In genomic region chr13:60518010-60518409, GRCm38 (mm10) we compare ENCODE assay signal across 18 mouse cellular contexts.
"Had no signal": no experiment of that assay in that cellular context is flagged by ENCODE, and none has a peak within 500 bp of the region (broad histone marks: within the 10 kb centered on the region; RNA-seq: fewer than 3 reads in every experiment).

No protein-coding gene starts in this region.

- H3K27ac ChIP-seq: midbrain, embryonic 10.5 days; midbrain, embryonic 12.5 days; neural tube, embryonic 13.5 days; neural tube, embryonic 15.5 days had no signal

- DNase-seq: lung, embryonic 14.5 days; lung, postnatal 10 days; lung, postnatal 4 days; midbrain, embryonic 14.5 days; retina, postnatal 1 day; right cerebral cortex, adult 18-20 months; right cerebral cortex, postnatal 25 days; right cerebral cortex, postnatal 4 days; spleen, adult 18-20 months; thymus, adult 18-20 months; thymus, postnatal 14 days; thymus, postnatal 36 days had no signal

- H3K9ac ChIP-seq: lung, embryonic 14.5 days; midbrain, embryonic 12.5 days; neural tube, embryonic 13.5 days; neural tube, embryonic 15.5 days had no signal

- H3K4me3 ChIP-seq: midbrain, embryonic 10.5 days; midbrain, embryonic 12.5 days; myocyte; neural tube, embryonic 13.5 days; neural tube, embryonic 15.5 days had no signal

- H3K9me3 ChIP-seq: midbrain, embryonic 10.5 days; midbrain, embryonic 12.5 days; neural tube, embryonic 13.5 days; neural tube, embryonic 15.5 days had no signal

- H3K4me2 ChIP-seq: lung, embryonic 14.5 days; midbrain, embryonic 12.5 days; neural tube, embryonic 13.5 days; neural tube, embryonic 15.5 days had no signal

- ATAC-seq: midbrain, embryonic 16.5 days had no signal

- H3K27me3 ChIP-seq: neural tube, embryonic 13.5 days; neural tube, embryonic 15.5 days had no signal

- H3K36me3 ChIP-seq: midbrain, embryonic 10.5 days; midbrain, embryonic 12.5 days; neural tube, embryonic 13.5 days; neural tube, embryonic 15.5 days had no signal

- H3K4me1 ChIP-seq: midbrain, embryonic 12.5 days; neural tube, embryonic 13.5 days; neural tube, embryonic 15.5 days had no signal
